Mouse (Mus musculus) forebrain, embryonic 13.5 days (tissue): ENCODE results near the gene Olfr287. TPM values are rescaled to one million over a fixed set of nuclear protein-coding genes. Genes with fewer than 3 reads are reported as not detected.

Source experiments
- ATAC-seq: fragments of 200-750 bp; cut with Nextera tagmentation; 2 replicates; pipeline ENCODE4 v1.8.0; 2017
- H3K27ac ChIP-seq: fragments of 300-500 bp; sonication (generic); 2 replicates; pipeline ENCODE4 v1.5.1; 2015; ENCODE audit warnings: inconsistent platforms, mild to moderate bottlenecking, moderate library complexity
- H3K27me3 ChIP-seq: fragments of 300-500 bp; sonication (generic); 2 replicates; pipeline ENCODE4 v1.6.1; 2015; ENCODE audit warnings: mild to moderate bottlenecking, inconsistent platforms
- H3K36me3 ChIP-seq: fragments of 300-500 bp; sonication (generic); 2 replicates; pipeline ENCODE4 v1.6.1; 2015; ENCODE audit warnings: mild to moderate bottlenecking, inconsistent platforms; ENCODE audit not compliant: poor library complexity, severe bottlenecking
- H3K4me1 ChIP-seq: fragments of 300-500 bp; sonication (generic); 2 replicates; pipeline ENCODE4 v1.6.1; 2015; ENCODE audit warnings: inconsistent platforms
- H3K4me2 ChIP-seq: fragments of 300-500 bp; sonication (generic); 2 replicates; pipeline ENCODE4 v1.6.1; 2015; ENCODE audit warnings: inconsistent platforms, mild to moderate bottlenecking, moderate library complexity
- H3K4me3 ChIP-seq: fragments of 300-500 bp; sonication (generic); 2 replicates; pipeline ENCODE4 v1.5.1; 2015; ENCODE audit warnings: mild to moderate bottlenecking, inconsistent platforms
- H3K9ac ChIP-seq: fragments of 300-500 bp; sonication (generic); 2 replicates; pipeline ENCODE4 v1.6.1; 2015; ENCODE audit warnings: mild to moderate bottlenecking, inconsistent platforms
- H3K9me3 ChIP-seq: fragments of 300-500 bp; sonication (generic); replicated peaks from 2 replicates; pipeline ENCODE4 v1.6.1; 2016; ENCODE audit warnings: inconsistent platforms
- WGBS: fragments of 180-500 bp; shearing (Covaris S2); methylation state at CpG from one replicate; pipeline ENCODE4 v1.1.7; 2015; 5-methylcytosine and 5-hydroxymethylcytosine counted together
- polyA plus RNA-seq: library from polyadenylated mRNA; unstranded; fragments of >200 nt; fragmentation: Nextera tagmentation; extraction: Ambion mirVana; gene quantifications from 2 replicates; pipeline ENCODE4 v1.2.1, GENCODE M21; 2015

Olfr287 gene
- polyA plus RNA-seq, 1 experiment from 2014 or later, result not detected

GRCm38 (mm10) chr15:98166963-98167644 is 53.8 kb downstream of the Olfr287 start, which contains the start of gene Ccdc184:
Ccdc184 (plus strand) TSS chr15:98167158.
- WGBS, result 1% methylated on average over 17 of the region's 18 CpGs
- Histone ChIP-seq H3K4me3 (peak within 1 kb of the TSS; percentile 57), H3K4me2 (peak within 1 kb of the TSS; percentile 86), H3K27ac (peak within 1 kb of the TSS; percentile 95), H3K9me3 (no peaks in the 10 kb centered on the region), H3K36me3 (no peaks in the 10 kb centered on the region), H3K9ac (peak within 1 kb of the TSS; percentile 70), H3K4me1 (peaks cover 37% of the 10 kb centered on the region), H3K27me3 (peaks cover 41% of the 10 kb centered on the region)
- ATAC-seq, result peak; percentile 77

GRCm38 (mm10) chr15:98165525-98165924 is 55.3 kb downstream of the Olfr287 start, which contains the start of gene Asb8:
Asb8 (minus strand) TSS chr15:98165625.
- no peak within 1 kb of the TSS for H3K9ac ChIP-seq
- H3K27me3 ChIP-seq, result peaks cover 31% of the 10 kb centered on the region
- 0 out of 2 replicates have a peak within 1 kb of the TSS, but pooled peaks have one; percentile 57 for H3K4me3 ChIP-seq
- H3K9me3 ChIP-seq, result no peaks in the 10 kb centered on the region
- H3K27ac ChIP-seq, result no peak within 1 kb of the TSS
- peaks cover 37% of the 10 kb centered on the region for H3K4me1 ChIP-seq
- no peak for ATAC-seq
- H3K4me2 ChIP-seq, result peak within 1 kb of the TSS; percentile 86; the same call in 1 of the 2 replicates
- 83% methylated on average over 5 of the region's 5 CpGs for WGBS
- H3K36me3 ChIP-seq, result no peaks in the 10 kb centered on the region

- H3K4me2 ChIP-seq, result no peak overlapping the region
- ATAC-seq, result no peak
- WGBS, result 77% methylated on average over 4 of the region's 4 CpGs
- no peaks in the 10 kb centered on the region for H3K36me3 ChIP-seq
- 0 out of 2 replicates have a peak, but pooled peaks cover 2% of the 10 kb centered on the region for H3K27me3 ChIP-seq
- H3K9me3 ChIP-seq, result no peaks in the 10 kb centered on the region
- peaks cover 9% of the 10 kb centered on the region for H3K4me1 ChIP-seq
- no peak overlapping the region for H3K4me3 ChIP-seq
- no peak overlapping the region for H3K27ac ChIP-seq
- H3K9ac ChIP-seq, result no peak overlapping the region
Measured at GRCm38 (mm10) chr15:98162561-98162960, 58.3 kb downstream of the Olfr287 start.

- no peak overlapping the region for H3K4me3 ChIP-seq
- 49% methylated on average over 19 of the region's 19 CpGs for WGBS
- no peak overlapping the region for H3K9ac ChIP-seq
- 0 out of 2 replicates have a peak, but pooled peaks cover 2% of the 10 kb centered on the region for H3K27me3 ChIP-seq
- H3K36me3 ChIP-seq, result no peaks in the 10 kb centered on the region
- H3K4me2 ChIP-seq, result no peak overlapping the region
- H3K27ac ChIP-seq, result no peak overlapping the region
- H3K9me3 ChIP-seq, result no peaks in the 10 kb centered on the region
- peaks cover under 1% of the 10 kb centered on the region; the same call in 1 of the 2 replicates for H3K4me1 ChIP-seq
- ATAC-seq, result no peak
Measured at GRCm38 (mm10) chr15:98161026-98161805, 59.6 kb downstream of the Olfr287 start.

GRCm38 (mm10) chr15:98157253-98157652 is 63.6 kb downstream of the Olfr287 start:
- no peaks in the 10 kb centered on the region for H3K9me3 ChIP-seq
- H3K4me1 ChIP-seq, result no peaks in the 10 kb centered on the region
- ATAC-seq, result no peak
- no peaks in the 10 kb centered on the region for H3K27me3 ChIP-seq
- no peak overlapping the region for H3K27ac ChIP-seq
- 92% methylated on average over 1 of the region's 1 CpGs for WGBS
- H3K9ac ChIP-seq, result no peak overlapping the region
- H3K36me3 ChIP-seq, result no peaks in the 10 kb centered on the region
- no peak overlapping the region for H3K4me3 ChIP-seq
- H3K4me2 ChIP-seq, result no peak overlapping the region

Other genes with a start within 250 kb of the Olfr287 start
- gene Col2a1, start 216.4 kb downstream of the Olfr287 start, polyA plus RNA-seq, result 31.8 and 39.6 TPM in 2 replicates
- 57.7 and 67.5 TPM in 2 replicates for gene Pfkm, start 128.5 kb downstream of the Olfr287 start, polyA plus RNA-seq
- gene Senp1, start 127.3 kb downstream of the Olfr287 start, polyA plus RNA-seq, result 26.7 and 30.7 TPM in 2 replicates
- gene Asb8, start 55.4 kb downstream of the Olfr287 start, polyA plus RNA-seq, result 41.4 and 45.8 TPM in 2 replicates
- gene Ccdc184, start 53.9 kb downstream of the Olfr287 start, polyA plus RNA-seq, result 19.4 and 25.6 TPM in 2 replicates
- not detected in 2 replicates for gene Olfr288, start 25.5 kb downstream of the Olfr287 start, polyA plus RNA-seq
- not detected in 2 replicates for gene Gm44579, start 79 bp downstream of the Olfr287 start, polyA plus RNA-seq
- not detected in 2 replicates for gene Olfr286, start 13.4 kb upstream of the Olfr287 start, polyA plus RNA-seq
- not detected in 2 replicates for gene H1fnt, start 36.2 kb upstream of the Olfr287 start, polyA plus RNA-seq
- gene Zfp641, start 75.1 kb upstream of the Olfr287 start, polyA plus RNA-seq, result 1.8 and 2.6 TPM in 2 replicates
- not detected in 2 replicates for gene Olfr285, start 96.3 kb upstream of the Olfr287 start, polyA plus RNA-seq
- gene Olfr284, start 119.9 kb upstream of the Olfr287 start, polyA plus RNA-seq, result not detected in 2 replicates
- not detected in 2 replicates for gene Olfr283, start 159.9 kb upstream of the Olfr287 start, polyA plus RNA-seq
- not detected in 2 replicates for gene Olfr282, start 210.2 kb upstream of the Olfr287 start, polyA plus RNA-seq
- gene Olfr281, start 231.5 kb upstream of the Olfr287 start, polyA plus RNA-seq, result not detected in 2 replicates
- gene OR5BS1P, start 248.8 kb upstream of the Olfr287 start, polyA plus RNA-seq, result not detected in 2 replicates